Mouse (Mus musculus): ENCODE measurements at regions not wholly inside any gene's neighbourhood (a gene's known extent, or its start where the extent isn't known, plus 50 kb on each side); places are given as distances from the start of the nearest gene placed in this dataset.

- no peak for ATAC-seq (ENCODE audit: low FRiP score, low TSS enrichment)
- Histone ChIP-seq H3K9me3 (ENCODE audit: low read length) (peaks cover 4% of the 10 kb centered on the region; the same call in 1 of the 2 replicates), H3K9ac (replicated peaks; ENCODE audit: low read length) (no peak overlapping the region), H3K4me2 (replicated peaks; ENCODE audit: low read depth, low read length) (no peak overlapping the region), H3K4me1 (ENCODE audit: insufficient read depth, low read length) (no peaks in the 10 kb centered on the region), H3K36me3 (ENCODE audit: insufficient read depth, low read length) (no peaks in the 10 kb centered on the region), H3K27ac (ENCODE audit: low read length) (no peak overlapping the region), H3K27me3 (ENCODE audit: insufficient read depth, low read length) (no peaks in the 10 kb centered on the region), H3K4me3 (ENCODE audit: low read length) (no peak overlapping the region)
- 72% methylated on average over 4 of the region's 4 CpGs for WGBS
These were observed 241.4 kb upstream of the Pmfbp1 start for GRCm38 (mm10) chr8:109252404-109252803.

- Histone ChIP-seq H3K27me3 (ENCODE audit: insufficient read depth, low read length) (no peaks in the 10 kb centered on the region), H3K9ac (replicated peaks; ENCODE audit: low read length) (no peak overlapping the region), H3K27ac (ENCODE audit: low read length) (no peak overlapping the region), H3K4me3 (ENCODE audit: low read length) (no peak overlapping the region), H3K4me2 (replicated peaks; ENCODE audit: low read depth, low read length) (no peak overlapping the region), H3K4me1 (ENCODE audit: insufficient read depth, low read length) (no peaks in the 10 kb centered on the region), H3K36me3 (ENCODE audit: insufficient read depth, low read length) (no peaks in the 10 kb centered on the region), H3K9me3 (ENCODE audit: low read length) (no peaks in the 10 kb centered on the region)
- 20% methylated on average over 5 of the region's 5 CpGs for WGBS
- ATAC-seq (ENCODE audit: low FRiP score, low TSS enrichment), result no peak
These were observed 214.7 kb upstream of the Pmfbp1 start for GRCm38 (mm10) chr8:109279129-109279528.

GRCm38 (mm10) chr8:109280540-109280939 is 213.3 kb upstream of the Pmfbp1 start:
- Histone ChIP-seq H3K9ac (replicated peaks; ENCODE audit: low read length) (no peak overlapping the region), H3K27ac (ENCODE audit: low read length) (no peak overlapping the region), H3K36me3 (ENCODE audit: insufficient read depth, low read length) (no peaks in the 10 kb centered on the region), H3K4me2 (replicated peaks; ENCODE audit: low read depth, low read length) (no peak overlapping the region), H3K9me3 (ENCODE audit: low read length) (no peaks in the 10 kb centered on the region), H3K4me3 (ENCODE audit: low read length) (no peak overlapping the region), H3K4me1 (ENCODE audit: insufficient read depth, low read length) (no peaks in the 10 kb centered on the region), H3K27me3 (ENCODE audit: insufficient read depth, low read length) (no peaks in the 10 kb centered on the region)
- WGBS, result 86% methylated on average over 2 of the region's 2 CpGs
- ATAC-seq (ENCODE audit: low FRiP score, low TSS enrichment), result no peak

GRCm38 (mm10) chr8:109281598-109281997 is 212.2 kb upstream of the Pmfbp1 start:
- H3K4me2 ChIP-seq (replicated peaks; ENCODE audit: low read depth, low read length), result no peak overlapping the region
- H3K36me3 ChIP-seq (ENCODE audit: insufficient read depth, low read length), result no peaks in the 10 kb centered on the region
- H3K4me3 ChIP-seq (ENCODE audit: low read length), result no peak overlapping the region
- no peaks in the 10 kb centered on the region for H3K4me1 ChIP-seq (ENCODE audit: insufficient read depth, low read length)
- H3K9ac ChIP-seq (replicated peaks; ENCODE audit: low read length), result no peak overlapping the region
- 61% methylated on average over 10 of the region's 10 CpGs for WGBS
- no peak for ATAC-seq (ENCODE audit: low FRiP score, low TSS enrichment)
- H3K9me3 ChIP-seq (ENCODE audit: low read length), result no peaks in the 10 kb centered on the region
- H3K27me3 ChIP-seq (ENCODE audit: insufficient read depth, low read length), result no peaks in the 10 kb centered on the region
- no peak overlapping the region for H3K27ac ChIP-seq (ENCODE audit: low read length)

GRCm38 (mm10) chr8:109310670-109311386 is 183.0 kb upstream of the Pmfbp1 start:
- Histone ChIP-seq H3K9ac (replicated peaks; ENCODE audit: low read length) (no peak overlapping the region), H3K4me3 (ENCODE audit: low read length) (no peak overlapping the region), H3K27me3 (ENCODE audit: insufficient read depth, low read length) (no peaks in the 10 kb centered on the region), H3K36me3 (ENCODE audit: insufficient read depth, low read length) (no peaks in the 10 kb centered on the region), H3K27ac (ENCODE audit: low read length) (no peak overlapping the region), H3K9me3 (ENCODE audit: low read length) (no peaks in the 10 kb centered on the region), H3K4me2 (replicated peaks; ENCODE audit: low read depth, low read length) (peak overlapping the region; percentile 7; the same call in 1 of the 2 replicates), H3K4me1 (ENCODE audit: insufficient read depth, low read length) (peaks cover 23% of the 10 kb centered on the region)
- 64% methylated on average over 17 of the region's 17 CpGs for WGBS
- no peak for ATAC-seq (ENCODE audit: low FRiP score, low TSS enrichment)

GRCm38 (mm10) chr8:109311484-109312210 is 182.2 kb upstream of the Pmfbp1 start:
- Histone ChIP-seq H3K27ac (ENCODE audit: low read length) (no peak overlapping the region), H3K4me1 (ENCODE audit: insufficient read depth, low read length) (peaks cover 23% of the 10 kb centered on the region), H3K4me2 (replicated peaks; ENCODE audit: low read depth, low read length) (peak overlapping the region; percentile 7; the same call in 1 of the 2 replicates), H3K27me3 (ENCODE audit: insufficient read depth, low read length) (no peaks in the 10 kb centered on the region), H3K9ac (replicated peaks; ENCODE audit: low read length) (no peak overlapping the region), H3K4me3 (ENCODE audit: low read length) (no peak overlapping the region), H3K9me3 (ENCODE audit: low read length) (no peaks in the 10 kb centered on the region), H3K36me3 (ENCODE audit: insufficient read depth, low read length) (no peaks in the 10 kb centered on the region)
- 33% methylated on average over 17 of the region's 17 CpGs for WGBS
- ATAC-seq (ENCODE audit: low FRiP score, low TSS enrichment), result no peak

GRCm38 (mm10) chr8:109312731-109313130 is 181.1 kb upstream of the Pmfbp1 start:
- no peak overlapping the region for H3K9ac ChIP-seq (replicated peaks; ENCODE audit: low read length)
- WGBS, result 8% methylated on average over 8 of the region's 8 CpGs
- peaks cover 23% of the 10 kb centered on the region for H3K4me1 ChIP-seq (ENCODE audit: insufficient read depth, low read length)
- H3K27ac ChIP-seq (ENCODE audit: low read length), result no peak overlapping the region
- H3K4me3 ChIP-seq (ENCODE audit: low read length), result no peak overlapping the region
- no peak overlapping the region for H3K4me2 ChIP-seq (replicated peaks; ENCODE audit: low read depth, low read length)
- H3K36me3 ChIP-seq (ENCODE audit: insufficient read depth, low read length), result no peaks in the 10 kb centered on the region
- H3K9me3 ChIP-seq (ENCODE audit: low read length), result no peaks in the 10 kb centered on the region
- H3K27me3 ChIP-seq (ENCODE audit: insufficient read depth, low read length), result no peaks in the 10 kb centered on the region
- ATAC-seq (ENCODE audit: low FRiP score, low TSS enrichment), result peak; percentile 70; the same call in 1 of the 2 replicates

- Histone ChIP-seq H3K4me3 (ENCODE audit: low read length) (no peak overlapping the region), H3K9me3 (ENCODE audit: low read length) (no peaks in the 10 kb centered on the region), H3K4me1 (ENCODE audit: insufficient read depth, low read length) (no peaks in the 10 kb centered on the region), H3K27ac (ENCODE audit: low read length) (no peak overlapping the region), H3K9ac (replicated peaks; ENCODE audit: low read length) (no peak overlapping the region), H3K36me3 (ENCODE audit: insufficient read depth, low read length) (no peaks in the 10 kb centered on the region), H3K4me2 (replicated peaks; ENCODE audit: low read depth, low read length) (no peak overlapping the region), H3K27me3 (ENCODE audit: insufficient read depth, low read length) (no peaks in the 10 kb centered on the region)
- 68% methylated on average over 11 of the region's 11 CpGs for WGBS
- no peak for ATAC-seq (ENCODE audit: low FRiP score, low TSS enrichment)
These were observed 172.9 kb upstream of the Pmfbp1 start for GRCm38 (mm10) chr8:109320955-109321354.

- Histone ChIP-seq H3K4me3 (ENCODE audit: low read length) (no peak overlapping the region), H3K27ac (ENCODE audit: low read length) (no peak overlapping the region), H3K27me3 (ENCODE audit: insufficient read depth, low read length) (no peaks in the 10 kb centered on the region), H3K4me1 (ENCODE audit: insufficient read depth, low read length) (no peaks in the 10 kb centered on the region), H3K9ac (replicated peaks; ENCODE audit: low read length) (no peak overlapping the region), H3K4me2 (replicated peaks; ENCODE audit: low read depth, low read length) (no peak overlapping the region), H3K36me3 (ENCODE audit: insufficient read depth, low read length) (no peaks in the 10 kb centered on the region), H3K9me3 (ENCODE audit: low read length) (no peaks in the 10 kb centered on the region)
- 88% methylated on average over 2 of the region's 2 CpGs for WGBS
- ATAC-seq (ENCODE audit: low FRiP score, low TSS enrichment), result no peak
These were observed 170.5 kb upstream of the Pmfbp1 start for GRCm38 (mm10) chr8:109323351-109323750.

- Histone ChIP-seq H3K36me3 (ENCODE audit: insufficient read depth, low read length) (no peaks in the 10 kb centered on the region), H3K27me3 (ENCODE audit: insufficient read depth, low read length) (no peaks in the 10 kb centered on the region), H3K9me3 (ENCODE audit: low read length) (no peaks in the 10 kb centered on the region), H3K4me2 (replicated peaks; ENCODE audit: low read depth, low read length) (no peak overlapping the region), H3K4me1 (ENCODE audit: insufficient read depth, low read length) (no peaks in the 10 kb centered on the region), H3K27ac (ENCODE audit: low read length) (no peak overlapping the region), H3K4me3 (ENCODE audit: low read length) (no peak overlapping the region), H3K9ac (replicated peaks; ENCODE audit: low read length) (no peak overlapping the region)
- no peak for ATAC-seq (ENCODE audit: low FRiP score, low TSS enrichment)
- 88% methylated on average over 9 of the region's 9 CpGs for WGBS
These were observed 169.6 kb upstream of the Pmfbp1 start for GRCm38 (mm10) chr8:109324241-109324640.
